In the genomic region with DNA sequence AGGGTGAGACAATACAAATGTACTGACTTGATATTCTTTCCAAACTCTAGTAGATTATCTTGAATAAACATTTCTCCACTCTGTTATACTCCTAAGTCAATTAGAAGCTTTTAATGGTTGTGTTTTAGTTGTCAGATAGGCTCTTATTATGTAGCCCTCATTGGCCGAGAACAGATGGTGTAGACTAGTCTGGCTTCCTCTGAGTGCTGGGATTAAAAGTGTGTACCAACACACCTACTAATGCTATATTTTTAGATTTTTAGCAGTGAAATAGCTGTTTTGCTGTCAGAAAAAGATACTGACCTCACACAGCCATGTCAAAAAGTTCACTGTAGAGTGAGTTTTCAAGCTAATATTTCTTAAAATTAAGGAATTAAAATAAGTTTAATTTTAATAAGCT, we compare ENCODE assay signal across 22 mouse cellular contexts. TPM values are rescaled to one million over a fixed set of nuclear protein-coding genes. Genes with fewer than 3 reads are reported as not detected.
"Had no signal": no experiment of that assay in that cellular context is flagged by ENCODE, and none has a peak within 500 bp of the region (broad histone marks: within the 10 kb centered on the region; RNA-seq: fewer than 3 reads in every experiment).

No protein-coding gene starts in this region.

- DNase-seq: kidney, adult 2 months; kidney, postnatal 25 days; layer of hippocampus, adult 9-11 months; liver, embryonic 13.5 days; lung, adult 2 months; lung, postnatal 14 days; lung, postnatal 4 days; midbrain, embryonic 14.5 days; right cerebral cortex, postnatal 14 days; spleen, adult 18-20 months; thymus, postnatal 36 days had no signal

RNA-seq across cellular contexts. Expression of a gene that starts 2.9 kb away (rescaled TPM):
- polyA plus RNA-seq: kidney, adult 2 months; kidney, embryonic 14.5 days; kidney, postnatal 0 days; large intestine, adult 2 months; limb, embryonic 11.5 days; liver, adult 2 months; liver, embryonic 13.5 days; liver, embryonic 16.5 days; lung, adult 2 months; lung, embryonic 16.5 days; midbrain, embryonic 11.5 days; midbrain, embryonic 14.5 days; neural tube, embryonic 13.5 days; stomach, embryonic 15.5 days; thymus, postnatal 0 days had no signal
